Mouse (Mus musculus) ES-E14 (cell line): Measurements from ENCODE around the gene Chrnb2. TPM values are rescaled to one million over a fixed set of nuclear protein-coding genes. Genes with fewer than 3 reads are reported as not detected.

Experiments used
- DNase-seq: peaks from one replicate; pipeline ENCODE4 v3.0.0-alpha.2; 2013; ENCODE audit warnings: low read depth, low spot score
- H3K27ac ChIP-seq: 2 replicates; pipeline ENCODE4 v1.5.1; 2012; ENCODE audit warnings: low read depth, mild to moderate bottlenecking, low read length, moderate library complexity, mixed read lengths; ENCODE audit not compliant: poor library complexity, insufficient read depth, severe bottlenecking
- H3K36me3 ChIP-seq: 2 replicates; pipeline ENCODE4 v1.6.1; 2012; ENCODE audit warnings: mild to moderate bottlenecking, low read length, moderate library complexity, mixed read lengths; ENCODE audit not compliant: control insufficient read depth, poor library complexity, insufficient read depth, severe bottlenecking
- H3K4me1 ChIP-seq, 2 experiments: fragments of 150-350 bp in 1 of 2; sonication (generic) in 1 of 2; 2 replicates each; pipeline ENCODE4 v1.6.1; 2012; ENCODE audit warnings: low read length in 2 of 2, mild to moderate bottlenecking in 1 of 2, mixed read lengths in 1 of 2; ENCODE audit not compliant: control insufficient read depth in 2 of 2, insufficient read depth in 2 of 2, poor library complexity in 1 of 2
- H3K4me3 ChIP-seq, 2 experiments: fragments of 150-350 bp in 1 of 2; sonication (generic) in 1 of 2; 2 replicates each; pipeline ENCODE4 v1.5.1; 2012; ENCODE audit warnings: low read length in 2 of 2, low read depth in 1 of 2, mild to moderate bottlenecking in 1 of 2, mixed read lengths in 1 of 2; ENCODE audit not compliant: insufficient read depth in 1 of 2, poor library complexity in 1 of 2, severe bottlenecking in 1 of 2
- H3K9ac ChIP-seq: 2 replicates; pipeline ENCODE4 v1.6.1; 2012; ENCODE audit warnings: low read depth, mild to moderate bottlenecking, low read length, mixed read lengths; ENCODE audit not compliant: poor library complexity, insufficient read depth, severe bottlenecking
- H3K9me3 ChIP-seq: fragments of 150-350 bp; sonication (generic); 2 replicates; pipeline ENCODE4 v1.6.1; 2012; ENCODE audit warnings: low read depth, mild to moderate bottlenecking, low read length; ENCODE audit not compliant: control insufficient read depth, insufficient read depth
- CHD2 ChIP-seq: IDR thresholded peaks from 2 replicates; pipeline ENCODE4 v1.6.1; 2014; ENCODE audit warnings: mild to moderate bottlenecking, low read depth, low read length, inconsistent platforms
- HCFC1 ChIP-seq: IDR thresholded peaks from 2 replicates; pipeline ENCODE4 v1.6.1; 2012; ENCODE audit warnings: low read length, inconsistent platforms, borderline replicate concordance; ENCODE audit not compliant: insufficient read depth
- MAFK ChIP-seq: IDR thresholded peaks from 2 replicates; pipeline ENCODE4 v1.6.1; 2014; ENCODE audit warnings: mild to moderate bottlenecking, low read depth, low read length, inconsistent platforms; ENCODE audit not compliant: insufficient read depth
- ZC3H11A ChIP-seq: IDR thresholded peaks from 2 replicates; pipeline ENCODE4 v1.6.1; 2012; ENCODE audit warnings: low read depth, mild to moderate bottlenecking, inconsistent platforms, low read length, borderline replicate concordance
- ZNF384 ChIP-seq: IDR thresholded peaks from 2 replicates; pipeline ENCODE4 v1.6.1; 2012; ENCODE audit warnings: low read depth, low read length, inconsistent platforms
- in situ Hi-C, 2 experiments: fragments of 600-800 bp; cut with MboI; formaldehyde crosslinking; loops; one replicate each; pipeline ENCODE4 v1.15.1; 2025; ENCODE audit warnings: low sequenced_read_pairs in 2 of 2, inconsistent platforms in 1 of 2; ENCODE audit not compliant: unreplicated experiment in 2 of 2
- total RNA-seq: library from RNA; depleted of rRNA; stranded (reverse); fragments of 300-350 nt; gene quantifications from 2 replicates; pipeline ENCODE4 v1.2.3, GENCODE M21; 2012

Chrnb2 gene
- total RNA-seq, 1 experiment, result 0.67 TPM

GRCm38 (mm10) chr3:89807881-89808280 is 43.4 kb upstream of the Chrnb2 start:
- no peaks in the 10 kb centered on the region for H3K36me3 ChIP-seq
- no peaks in the 10 kb centered on the region for H3K9me3 ChIP-seq
- H3K4me1 ChIP-seq, result peaks cover 5 to 26% of the 10 kb centered on the region in 2 experiments
- no peak overlapping the region; the same call in 1 of the 2 replicates for H3K27ac ChIP-seq
- no peak for TF ChIP-seq ZC3H11A
- no peak for TF ChIP-seq MAFK
- TF ChIP-seq CHD2, result no peak
- TF ChIP-seq HCFC1, result no peak
- TF ChIP-seq ZNF384, result no peak
- in situ Hi-C loops, result no loop called here
- no peak overlapping the region for H3K9ac ChIP-seq
- no peak overlapping the region for H3K4me3 ChIP-seq
- DNase-seq, result no peak

- Histone ChIP-seq H3K27ac (no peak overlapping the region), H3K9ac (no peak overlapping the region), H3K4me3 (no peak overlapping the region), H3K4me1 (peaks cover 5 to 32% of the 10 kb centered on the region in 2 experiments), H3K9me3 (no peaks in the 10 kb centered on the region), H3K36me3 (no peaks in the 10 kb centered on the region)
- no peak for DNase-seq
- in situ Hi-C loops, result no loop called here
- TF ChIP-seq HCFC1, result no peak
- TF ChIP-seq MAFK, result no peak
- no peak for TF ChIP-seq CHD2
- no peak for TF ChIP-seq ZC3H11A
- TF ChIP-seq ZNF384, result no peak
These were observed 42.7 kb upstream of the Chrnb2 start for GRCm38 (mm10) chr3:89807171-89807570.

- H3K36me3 ChIP-seq, result no peaks in the 10 kb centered on the region
- TF ChIP-seq ZC3H11A (no peak), MAFK (no peak), CHD2 (no peak), ZNF384 (peak; percentile 66), HCFC1 (no peak)
- DNase-seq, result no peak
- no peak overlapping the region for H3K27ac ChIP-seq
- H3K9ac ChIP-seq, result no peak overlapping the region
- in situ Hi-C loops, result no loop called here
- no peaks in the 10 kb centered on the region for H3K9me3 ChIP-seq
- H3K4me3 ChIP-seq, result no peak overlapping the region
- H3K4me1 ChIP-seq, result peaks cover 8 to 36% of the 10 kb centered on the region in 2 experiments
These were observed 42.3 kb upstream of the Chrnb2 start for GRCm38 (mm10) chr3:89806751-89807150.

- in situ Hi-C loops, result no loop called here
- H3K4me3 ChIP-seq, result no peak overlapping the region
- H3K27ac ChIP-seq, result peak overlapping the region; percentile 49; the same call in 1 of the 2 replicates
- H3K36me3 ChIP-seq, result no peaks in the 10 kb centered on the region
- no peak for DNase-seq
- peak overlapping the region; percentile 26; the same call in 1 of the 2 replicates for H3K9ac ChIP-seq
- H3K9me3 ChIP-seq, result no peaks in the 10 kb centered on the region
- H3K4me1 ChIP-seq, result peaks cover 16 to 37% of the 10 kb centered on the region in 2 experiments
- TF ChIP-seq MAFK (peak; percentile 29; the same call in 1 of the 2 replicates), HCFC1 (no peak)
These were observed 40.7 kb upstream of the Chrnb2 start for GRCm38 (mm10) chr3:89805179-89805578.

GRCm38 (mm10) chr3:89802876-89803275 is 38.4 kb upstream of the Chrnb2 start:
- TF ChIP-seq HCFC1 (no peak), CHD2 (no peak), ZC3H11A (no peak), MAFK (no peak), ZNF384 (no peak)
- DNase-seq, result no peak
- H3K9me3 ChIP-seq, result no peaks in the 10 kb centered on the region
- H3K4me1 ChIP-seq, result peaks cover 16 to 36% of the 10 kb centered on the region in 2 experiments
- peak overlapping the region; percentile 14 to 46; a peak in 3 of 4 replicates for H3K4me3 ChIP-seq
- H3K27ac ChIP-seq, result peak overlapping the region; percentile 98
- peak overlapping the region; percentile 18 for H3K9ac ChIP-seq
- no peaks in the 10 kb centered on the region for H3K36me3 ChIP-seq
- in situ Hi-C loops, result no loop called here
